Mouse (Mus musculus): ENCODE measurements around the gene Gm36028.

Gene Gm36028

DNA sequence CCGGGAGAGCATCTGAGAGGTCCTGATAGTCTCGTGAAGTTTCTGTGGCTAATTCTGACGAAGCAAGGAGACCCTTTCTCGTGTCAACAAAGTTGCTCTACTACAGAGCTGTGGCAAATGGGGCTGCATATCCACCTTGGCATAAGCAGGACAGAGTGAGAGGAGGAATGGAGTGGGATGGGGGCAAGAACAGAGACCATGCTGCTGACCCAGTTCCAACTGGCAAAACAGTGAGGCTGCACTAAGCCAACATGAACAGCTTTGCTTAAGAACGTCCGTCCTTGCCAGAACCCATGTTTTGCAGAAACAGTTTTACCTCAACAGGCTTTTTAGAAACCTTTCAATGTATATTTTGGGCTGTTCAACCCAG lies 51.3 kb downstream of the Gm36028 start:
- DNase-seq (ENCODE audit: low read depth, low spot score): no peak

- DNase-seq (ENCODE audit: low read depth, low spot score): peak; percentile 51
Measured at GRCm38 (mm10) chr16:37808866-37809622, 51.9 kb downstream of the Gm36028 start.

- DNase-seq (ENCODE audit: low read depth, low spot score): peak; percentile 50
Measured at GRCm38 (mm10) chr16:37807269-37807668, 53.7 kb downstream of the Gm36028 start.

DNA sequence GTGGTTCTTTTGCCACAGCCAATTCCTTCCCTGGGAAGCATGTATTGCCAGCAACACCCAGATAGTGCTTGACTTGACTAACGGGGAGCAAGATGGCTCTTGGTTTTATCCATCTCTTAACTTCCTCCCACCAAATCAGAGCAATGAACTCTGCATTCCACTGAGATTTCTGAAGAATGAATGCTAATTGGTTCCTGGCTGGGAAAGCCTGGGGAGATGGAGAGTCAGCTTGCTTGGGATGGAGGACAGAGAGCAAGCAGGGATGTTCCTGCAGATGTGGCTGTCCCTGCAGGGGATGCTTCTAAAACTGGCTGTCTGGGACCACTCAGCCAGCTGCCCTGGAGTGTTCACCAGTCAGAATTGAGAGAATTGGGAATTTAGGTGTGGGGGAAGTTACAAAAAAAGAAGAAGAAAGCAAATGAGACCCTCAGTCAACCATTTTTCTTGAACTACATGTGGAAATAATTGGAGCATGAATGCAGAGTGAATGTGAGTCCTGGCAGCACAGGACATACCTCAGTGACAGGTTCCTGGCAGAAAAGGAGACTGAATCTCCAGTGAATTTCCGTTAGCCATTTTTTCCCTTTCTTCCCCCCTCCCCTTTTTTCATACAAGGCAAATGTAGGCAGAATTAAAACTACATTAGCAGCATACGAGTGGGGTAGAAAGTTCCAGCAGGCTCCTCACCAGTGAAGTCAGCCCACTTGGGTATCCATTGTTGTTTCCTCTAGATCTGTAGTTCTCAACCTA lies 55.0 kb downstream of the Gm36028 start:
- no peak for DNase-seq (ENCODE audit: low read depth, low spot score)

DNA sequence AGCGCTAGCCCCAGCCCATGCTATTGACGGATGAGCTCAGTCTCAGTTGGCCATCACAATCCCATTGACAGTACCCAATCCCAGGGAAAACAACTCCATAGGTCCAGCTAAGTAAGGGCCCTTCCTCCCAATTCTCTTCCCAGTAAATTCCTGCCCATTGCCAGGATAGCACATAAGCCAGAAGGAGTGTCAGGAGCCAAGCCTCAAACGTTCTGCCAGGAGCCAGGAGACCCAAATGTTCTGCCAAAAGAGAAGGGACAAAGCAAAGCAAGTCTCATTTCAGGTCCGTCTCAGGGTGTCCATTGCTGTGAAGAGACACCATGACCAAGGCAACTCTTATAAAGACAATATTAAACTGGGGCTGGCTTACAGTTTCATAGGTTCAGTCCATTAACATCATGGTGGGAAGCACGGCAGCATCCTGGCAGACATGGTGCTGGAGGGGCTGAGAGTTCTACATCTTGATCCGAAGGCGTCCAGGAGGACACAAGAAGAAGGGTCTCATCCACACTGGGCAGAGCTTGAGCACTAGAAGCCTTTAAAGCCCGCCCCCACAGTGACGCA lies 57.5 kb downstream of the Gm36028 start:
- DNase-seq (ENCODE audit: low read depth, low spot score): no peak

- DNase-seq (ENCODE audit: low read depth, low spot score): no peak
Measured at GRCm38 (mm10) chr16:37802686-37803295, 58.2 kb downstream of the Gm36028 start.

DNA sequence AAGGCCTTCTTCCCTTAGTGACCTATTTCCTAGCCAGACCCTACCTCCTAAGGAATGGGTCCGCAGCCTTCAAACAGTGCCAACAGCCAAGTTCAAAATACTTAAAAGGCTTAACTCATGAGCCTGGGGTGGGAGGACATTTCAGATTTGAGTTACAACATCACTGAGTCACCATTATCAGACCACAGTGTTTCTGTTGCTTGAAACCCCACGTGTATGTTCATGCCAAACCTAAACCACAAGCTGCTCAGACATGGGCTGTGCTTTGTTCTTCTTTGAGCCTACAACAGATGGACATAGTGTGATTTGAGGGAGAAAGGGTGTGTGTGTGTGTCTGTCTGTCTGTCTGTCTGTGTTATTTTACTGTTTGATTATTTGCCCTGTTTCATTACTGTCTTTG lies 59.8 kb downstream of the Gm36028 start:
- DNase-seq (ENCODE audit: low read depth, low spot score): no peak
